Mouse (Mus musculus) cerebellum, adult 8-10 months (tissue): ENCODE data around the gene Oat.

ENCODE experiments used
- DNase-seq: peaks from one replicate; pipeline ENCODE4 v3.0.0; 2022

Gene Oat

GRCm38 (mm10) chr7:132576116-132576650, at the start of gene Oat:
Gene Oat, minus strand, starts transcription at chr7:132576398.
- DNase-seq: peak; percentile 92

- DNase-seq: no peak
These were observed 48.0 kb upstream of the Oat start for GRCm38 (mm10) chr7:132624161-132624560.

GRCm38 (mm10) chr7:132619975-132620918, 44.0 kb upstream of the Oat start:
- DNase-seq: no peak

DNA sequence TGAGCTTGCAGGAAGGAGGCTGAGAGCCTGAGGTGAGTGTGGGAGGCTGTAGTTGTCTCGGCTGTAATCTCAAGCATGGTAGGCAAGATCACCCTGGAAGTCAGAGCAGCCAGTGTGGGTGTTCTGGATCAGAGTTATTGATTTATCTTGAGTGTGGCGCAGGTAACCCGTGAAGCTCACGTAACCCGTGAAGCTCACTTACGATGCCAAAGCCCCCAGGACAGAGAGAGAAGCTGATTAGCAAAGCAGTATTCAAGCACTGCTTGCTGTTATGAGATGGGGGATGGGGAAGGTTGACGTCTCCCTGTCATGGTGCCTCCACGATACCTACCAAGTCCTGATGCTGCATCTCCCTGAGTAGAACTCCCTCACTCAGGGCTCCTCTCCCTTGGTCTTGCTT, 43.4 kb upstream of the Oat start:
- no peak for DNase-seq

DNA sequence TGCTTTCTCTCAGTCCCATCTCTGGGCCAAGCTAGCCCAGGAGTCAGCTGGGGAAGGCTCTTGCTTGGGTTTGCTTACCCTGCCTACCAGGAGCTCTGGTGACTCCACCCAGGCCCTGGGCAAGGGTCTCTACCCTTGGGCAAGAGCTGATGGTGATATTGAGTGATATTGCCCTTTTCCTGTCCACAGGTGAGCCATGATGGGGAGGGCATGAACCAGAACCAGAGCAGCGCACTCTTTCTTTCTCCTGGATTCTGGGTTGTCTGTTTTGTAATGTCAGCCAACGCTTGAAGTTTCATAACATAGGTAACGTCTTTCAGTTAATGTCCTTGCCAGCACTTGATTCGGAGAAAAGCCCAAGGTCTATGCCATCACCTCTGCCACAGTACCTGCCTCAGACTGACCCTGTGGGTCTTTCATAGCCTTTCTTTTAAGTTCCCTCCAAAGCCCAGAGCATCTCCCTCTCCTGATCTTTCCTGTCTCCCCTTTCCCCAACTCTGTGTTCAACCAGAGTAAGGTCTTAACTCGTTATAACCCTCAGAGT, 40.9 kb upstream of the Oat start:
- no peak for DNase-seq

- DNase-seq: no peak
These were observed 40.2 kb upstream of the Oat start for GRCm38 (mm10) chr7:132616391-132616790.

GRCm38 (mm10) chr7:132615346-132615745, 39.1 kb upstream of the Oat start:
- DNase-seq: no peak

DNA sequence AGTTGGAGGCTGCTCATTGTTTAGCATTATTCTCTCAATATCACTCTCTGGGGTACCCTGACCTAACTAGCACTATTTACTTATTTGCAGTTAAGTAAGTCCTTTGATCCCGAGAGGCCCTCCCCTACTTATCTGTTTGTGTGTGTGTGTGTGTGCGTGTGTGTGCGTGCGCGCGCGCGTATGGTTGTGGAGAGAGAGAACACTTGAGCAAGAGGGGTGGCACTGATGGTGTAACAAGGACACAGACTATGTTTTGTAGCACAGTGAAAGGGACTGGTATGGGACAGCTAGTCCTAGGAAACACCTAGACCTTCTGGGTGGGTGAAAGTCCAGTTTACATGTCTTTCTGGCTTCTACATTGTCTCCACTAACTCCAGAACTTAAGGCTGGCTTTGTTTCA, 35.3 kb upstream of the Oat start:
- DNase-seq: no peak

DNA sequence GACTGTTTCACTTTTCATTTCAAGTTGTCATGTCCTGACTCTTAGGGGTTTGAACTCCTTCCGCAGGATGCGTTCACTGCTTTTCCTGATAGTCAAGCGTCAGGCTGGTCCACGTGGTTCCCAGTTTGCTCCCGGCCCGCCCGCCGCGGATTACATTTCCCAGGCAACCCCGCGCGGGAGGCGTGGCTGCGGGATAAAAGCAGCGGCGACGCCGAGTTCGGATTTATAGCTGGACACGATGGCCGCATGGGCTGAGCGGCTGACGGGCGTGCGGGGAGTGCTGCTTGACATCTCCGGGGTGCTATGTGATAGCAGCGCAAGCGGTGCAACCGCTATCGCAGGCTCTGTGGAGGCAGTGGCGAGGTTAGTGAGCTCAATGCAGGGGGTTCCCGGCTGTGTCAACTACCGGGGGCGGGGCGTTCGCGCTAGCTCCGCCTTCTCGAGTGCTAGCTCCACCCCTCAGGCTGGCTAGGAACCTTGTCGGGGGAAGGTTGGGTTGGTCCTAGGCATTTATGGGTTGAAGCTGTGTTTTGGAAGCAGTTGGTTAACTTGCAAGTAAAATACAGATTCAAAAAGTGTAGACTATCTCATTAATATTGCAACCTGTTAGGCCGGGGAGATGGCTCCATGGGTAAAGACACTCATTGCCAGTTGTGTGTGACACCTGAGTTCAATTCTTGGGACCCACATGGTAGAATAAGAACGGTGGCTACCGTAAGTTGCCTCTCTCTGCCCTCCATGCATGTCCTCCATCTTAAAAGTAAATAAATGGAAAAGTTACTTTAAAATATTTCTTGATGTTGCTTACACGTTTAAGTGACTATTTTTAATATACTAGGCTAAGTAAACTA, 34.5 kb upstream of the Oat start, which contains the start of gene Lhpp:
Lhpp (plus strand) TSS at position 171 of the 851 bp plus-strand sequence.
- DNase-seq: peak; percentile 46

DNA sequence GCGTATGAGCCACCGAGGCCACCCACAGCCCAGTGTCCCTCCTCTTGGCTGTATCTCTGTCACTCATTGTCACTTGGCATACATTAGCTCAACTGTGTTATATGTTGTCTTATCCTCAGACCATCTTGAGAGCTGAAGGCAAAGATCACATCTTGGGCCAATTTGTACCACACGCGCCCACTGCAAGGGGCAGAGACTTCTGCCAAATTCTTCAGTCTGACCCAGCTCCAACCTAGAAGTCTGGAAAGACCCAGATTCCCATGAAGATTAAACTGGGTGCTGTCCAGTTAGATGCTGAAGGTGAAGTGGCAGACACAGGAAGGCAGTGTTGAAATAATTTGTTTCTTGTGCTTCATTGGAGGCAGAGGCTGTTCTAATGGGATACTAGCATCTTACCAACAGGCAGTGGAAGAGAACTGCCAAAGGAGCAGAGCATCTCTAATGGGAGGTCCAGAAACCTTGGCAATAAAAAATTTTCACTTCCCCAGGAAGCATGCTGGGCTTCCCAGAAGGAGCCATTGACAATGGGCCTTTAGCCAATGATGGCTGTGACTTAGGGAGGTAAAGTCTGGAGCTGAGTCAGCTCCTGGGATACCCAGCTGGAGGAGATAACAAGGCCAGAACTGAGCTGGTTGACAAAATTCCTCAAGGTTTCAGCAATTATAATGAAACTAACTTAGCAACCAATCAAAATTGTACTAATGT, 32.3 kb upstream of the Oat start:
- DNase-seq: no peak

DNA sequence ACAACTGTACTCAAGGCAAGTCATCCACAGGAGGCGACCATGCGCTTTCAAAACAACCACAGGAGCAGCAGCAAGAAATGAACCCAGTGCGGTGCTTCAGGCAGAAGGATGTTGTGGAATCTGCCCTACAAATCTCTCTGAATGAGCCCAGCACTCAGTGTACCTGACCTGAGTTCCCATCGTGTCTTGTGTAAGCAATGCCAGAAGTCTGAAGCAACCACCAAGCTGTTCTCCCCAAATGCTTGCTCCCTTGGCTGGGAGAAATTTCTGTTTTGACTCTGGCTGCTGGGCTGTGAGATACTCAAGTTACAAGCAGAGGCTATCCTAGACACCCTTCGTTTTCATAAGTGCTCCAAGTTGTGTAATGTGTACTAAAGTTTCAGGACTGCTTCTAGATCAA, 29.5 kb upstream of the Oat start:
- no peak for DNase-seq

GRCm38 (mm10) chr7:132604720-132605119, 28.5 kb upstream of the Oat start:
- no peak for DNase-seq

DNA sequence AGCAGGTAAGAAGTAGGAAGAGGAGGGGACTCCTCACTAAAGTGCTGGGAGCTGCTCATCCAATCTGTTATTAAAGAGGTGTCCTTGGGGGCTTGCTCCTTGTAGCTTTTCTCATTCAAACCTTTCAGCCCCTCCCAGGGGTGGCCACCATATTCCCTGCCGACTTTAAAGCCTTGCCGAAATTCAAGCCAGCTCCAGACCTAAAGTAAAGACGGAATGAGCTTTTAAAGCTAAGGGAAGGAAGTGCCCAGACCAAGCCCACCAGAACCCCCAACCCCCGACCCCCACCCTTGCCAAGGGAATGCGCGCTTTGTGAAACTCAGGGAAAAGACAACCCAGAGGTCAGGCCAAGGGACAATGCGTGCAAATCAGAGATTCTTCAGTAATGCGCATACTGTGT, 24.7 kb upstream of the Oat start:
- DNase-seq: no peak

- no peak for DNase-seq
These were observed 23.8 kb upstream of the Oat start for GRCm38 (mm10) chr7:132600026-132600425.

- no peak for DNase-seq
These were observed 23.1 kb upstream of the Oat start, which contains the start of gene Nkx1-2 for GRCm38 (mm10) chr7:132599071-132599975. Gene Nkx1-2, minus strand, starts transcription at chr7:132599637.

- DNase-seq: no peak
These were observed 21.2 kb upstream of the Oat start for GRCm38 (mm10) chr7:132597251-132598041.

DNA sequence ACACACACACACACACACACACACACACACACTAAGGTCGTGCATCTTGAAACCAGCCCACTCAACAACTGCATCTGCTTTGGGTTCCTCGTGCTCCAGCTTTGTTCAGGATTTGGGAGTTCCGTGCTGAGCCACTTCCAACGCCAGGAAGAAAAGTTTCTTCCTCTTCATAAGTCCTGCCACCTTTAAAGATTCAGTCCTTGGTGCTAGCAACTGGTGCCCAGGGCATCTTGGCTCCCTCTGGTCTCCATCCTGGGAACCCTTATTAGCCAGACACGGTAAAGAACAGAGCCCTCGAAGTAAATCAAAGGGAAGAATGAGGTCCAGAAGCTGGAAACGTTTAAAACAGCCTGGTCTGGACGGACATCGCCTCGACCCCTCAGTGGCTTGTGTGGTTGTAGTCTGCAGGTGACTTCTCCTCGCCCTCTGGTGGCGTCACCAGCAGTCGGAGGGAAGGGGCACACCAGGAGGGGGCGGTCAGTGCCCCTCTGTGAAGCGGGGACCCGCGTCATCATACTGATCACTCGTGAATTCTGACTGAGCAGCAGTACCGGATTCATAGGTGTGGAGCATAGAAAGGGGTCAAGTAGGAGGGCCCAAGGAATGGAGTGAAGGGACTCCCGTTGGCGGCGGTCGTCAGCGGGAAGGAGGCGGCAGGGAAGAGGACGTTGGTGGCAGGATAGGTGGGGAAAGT, 20.5 kb upstream of the Oat start:
- DNase-seq: no peak

GRCm38 (mm10) chr7:132595787-132596186, 19.6 kb upstream of the Oat start:
- no peak for DNase-seq

DNA sequence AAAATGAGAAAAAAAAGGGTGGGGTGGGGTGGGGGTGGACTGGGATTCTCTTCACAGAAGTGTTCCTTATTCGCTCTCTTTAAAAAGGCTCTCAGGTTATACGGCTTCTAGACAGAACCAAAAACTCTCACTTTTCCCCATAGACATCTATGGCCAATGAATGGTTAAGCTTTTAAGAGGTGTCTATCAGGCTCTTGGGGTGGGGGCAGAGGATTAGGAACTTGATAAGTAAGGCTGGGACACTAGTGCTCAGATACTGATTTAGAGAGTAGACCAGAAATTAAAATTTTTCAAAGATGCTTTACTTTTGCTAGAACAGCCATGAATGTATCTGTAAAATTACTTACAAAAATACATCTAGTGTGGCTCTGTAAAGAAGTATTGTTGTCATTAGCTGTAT, 18.1 kb upstream of the Oat start:
- DNase-seq: no peak

DNA sequence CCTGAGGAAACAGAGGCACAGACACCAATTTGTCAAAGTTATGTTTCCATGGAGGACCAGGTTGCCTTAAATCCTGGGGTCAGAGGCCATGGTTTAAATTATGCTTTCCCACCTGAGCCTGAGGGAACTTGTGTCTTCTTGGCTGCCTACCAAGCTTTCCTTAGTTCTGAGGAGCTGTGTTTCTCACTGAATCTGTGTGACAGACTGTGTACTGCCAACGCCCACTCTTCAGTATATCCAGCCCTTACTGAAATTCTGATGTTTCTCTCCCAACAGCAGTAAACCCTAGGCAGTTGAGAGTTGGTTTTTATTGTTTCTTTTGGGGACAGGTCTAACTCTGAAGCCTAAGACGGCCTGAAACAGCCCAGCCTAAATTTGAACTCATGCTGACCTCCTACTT, 17.6 kb upstream of the Oat start:
- no peak for DNase-seq
